25 mouse cellular contexts compared by ENCODE assay signal in genomic region chr15:62483534-62483933, GRCm38 (mm10).
"Had no signal": no experiment of that assay in that cellular context is flagged by ENCODE, and none has a peak within 500 bp of the region (broad histone marks: within the 10 kb centered on the region; RNA-seq: fewer than 3 reads in every experiment).

No protein-coding gene starts in this region.

- H3K4me1 ChIP-seq: hindbrain, embryonic 13.5 days; hindbrain, embryonic 15.5 days; kidney, embryonic 15.5 days; limb, embryonic 13.5 days; limb, embryonic 15.5 days; liver, embryonic 12.5 days had no signal

- H3K9ac ChIP-seq: heart, embryonic 13.5 days; heart, embryonic 15.5 days; hindbrain, embryonic 13.5 days; hindbrain, embryonic 15.5 days; kidney, embryonic 15.5 days; limb, embryonic 13.5 days; limb, embryonic 15.5 days; liver, embryonic 12.5 days had no signal

- H3K36me3 ChIP-seq: heart, embryonic 13.5 days; heart, embryonic 15.5 days; hindbrain, embryonic 13.5 days; hindbrain, embryonic 15.5 days; kidney, embryonic 15.5 days; limb, embryonic 13.5 days; limb, embryonic 15.5 days; liver, embryonic 12.5 days had no signal

- DNase-seq: gastrocnemius, postnatal 14 days; gastrocnemius, postnatal 36 days; heart, adult 11 months; heart, adult 2 months; heart, postnatal 14 days; heart, postnatal 36 days; kidney, adult 11 months; kidney, adult 2 months; kidney, adult 9 months; kidney, postnatal 10 days; kidney, postnatal 36 days; layer of hippocampus, adult 9-11 months; layer of hippocampus, postnatal 36 days; left cerebral cortex, postnatal 4 days had no signal

- H3K27ac ChIP-seq: heart, adult 2 months; heart, embryonic 13.5 days; heart, embryonic 15.5 days; hindbrain, embryonic 13.5 days; hindbrain, embryonic 15.5 days; hindbrain, postnatal 0 days; kidney, embryonic 15.5 days; limb, embryonic 13.5 days; limb, embryonic 15.5 days; liver, embryonic 12.5 days had no signal

- ATAC-seq: hindbrain, postnatal 0 days; intestine, embryonic 16.5 days; liver, embryonic 12.5 days had no signal

- H3K27me3 ChIP-seq: heart, embryonic 13.5 days; heart, embryonic 15.5 days; hindbrain, embryonic 13.5 days; hindbrain, embryonic 15.5 days; kidney, embryonic 15.5 days; limb, embryonic 13.5 days; limb, embryonic 15.5 days; liver, embryonic 12.5 days had no signal

- H3K4me2 ChIP-seq: heart, embryonic 11.5 days; heart, embryonic 13.5 days; heart, embryonic 15.5 days; hindbrain, embryonic 13.5 days; hindbrain, embryonic 15.5 days; kidney, embryonic 15.5 days; limb, embryonic 13.5 days; limb, embryonic 15.5 days; liver, embryonic 12.5 days had no signal

- H3K9me3 ChIP-seq: heart, embryonic 13.5 days; heart, embryonic 15.5 days; hindbrain, embryonic 13.5 days; hindbrain, embryonic 15.5 days; kidney, embryonic 15.5 days; limb, embryonic 13.5 days; limb, embryonic 15.5 days; liver, embryonic 12.5 days had no signal

- H3K4me3 ChIP-seq: heart, adult 2 months; heart, embryonic 13.5 days; heart, embryonic 15.5 days; hindbrain, embryonic 13.5 days; hindbrain, embryonic 15.5 days; kidney, embryonic 15.5 days; limb, embryonic 13.5 days; limb, embryonic 15.5 days; liver, embryonic 12.5 days had no signal
